Mouse (Mus musculus): Measurements from ENCODE around the gene Tmem8b.

The Tmem8b gene

DNA sequence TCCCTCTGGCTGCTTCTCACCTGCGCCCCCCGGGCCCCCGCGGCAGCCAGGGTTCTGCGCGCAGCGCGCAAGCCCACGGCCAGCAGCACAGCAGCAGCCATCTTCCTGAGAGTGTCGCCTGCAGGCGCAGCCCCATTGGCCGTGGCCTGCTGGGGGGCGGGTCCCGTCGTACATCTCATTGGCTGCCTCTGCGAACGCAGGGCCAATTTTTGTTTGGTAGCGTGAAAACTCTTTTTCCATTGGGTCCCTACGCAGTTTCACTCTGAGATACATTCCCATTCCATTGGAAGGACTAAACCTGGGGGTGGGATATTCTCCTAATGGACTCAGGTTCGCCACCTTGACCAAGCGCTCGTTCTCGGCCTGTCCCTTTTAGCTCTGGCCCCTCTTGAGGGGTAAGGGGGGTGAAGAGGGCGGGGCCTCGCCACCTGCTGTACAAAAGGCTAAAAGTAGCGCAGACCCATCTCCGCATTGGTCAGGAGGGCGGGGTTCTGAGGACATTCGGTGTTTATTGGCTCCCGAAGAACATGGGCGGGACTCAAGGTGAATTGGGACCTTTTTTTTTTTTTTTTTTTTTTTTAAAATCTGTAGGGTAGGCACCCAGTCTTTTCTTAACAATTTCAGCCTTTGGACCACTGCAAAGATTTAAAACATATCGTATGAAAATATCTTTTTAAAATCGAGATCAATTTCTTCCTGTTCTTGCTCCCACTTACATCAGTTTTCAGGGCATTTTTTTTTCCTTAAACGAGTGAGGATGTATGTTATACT lies 12.2 kb upstream of the Tmem8b start, which contains the start of gene Hint2:
Gene Hint2, minus strand, starts transcription at position 128 of the 771 bp plus-strand sequence.
- DNase-seq (ENCODE audit: low read depth, low spot score), result peak; percentile 96

DNA sequence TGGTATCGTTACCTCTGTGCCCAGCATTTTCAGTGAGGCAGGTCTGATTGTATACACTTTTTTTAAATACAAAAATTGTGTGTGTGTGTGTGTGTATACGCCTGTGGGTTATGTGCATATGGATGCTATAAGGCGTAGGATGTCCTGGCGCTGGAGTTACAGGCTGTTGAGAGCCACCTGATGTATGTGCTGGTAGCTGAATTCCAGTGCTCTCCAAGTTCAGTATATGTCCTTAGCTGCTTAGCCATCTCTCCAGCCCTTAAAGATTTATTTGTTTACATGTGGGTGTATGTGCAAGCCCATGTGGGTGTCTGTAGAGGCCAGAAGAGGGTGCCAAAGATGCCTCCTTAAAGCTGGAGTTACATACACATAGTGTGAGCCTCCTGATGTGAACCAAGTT lies 11.6 kb upstream of the Tmem8b start:
- peak; percentile 23 for DNase-seq (ENCODE audit: low read depth, low spot score)

DNA sequence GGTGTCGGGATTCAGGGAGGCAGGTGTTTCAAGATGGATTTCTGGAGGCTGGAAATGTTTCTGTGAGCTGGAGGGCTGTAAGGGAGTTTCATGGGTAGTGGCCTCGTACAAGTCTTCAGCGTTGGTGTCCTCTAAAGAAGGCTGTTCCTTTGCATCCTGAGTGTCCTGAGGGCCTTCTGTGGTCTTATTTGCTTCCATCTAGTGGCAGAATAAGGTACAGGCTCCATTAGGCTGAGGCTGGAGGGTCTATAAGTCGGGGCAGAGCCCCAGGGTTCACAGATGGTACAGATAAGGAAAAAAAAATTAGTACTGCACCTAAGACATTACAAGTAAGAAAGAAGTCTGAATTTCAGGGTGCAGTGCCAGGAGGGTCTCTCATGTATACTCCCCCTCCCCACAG lies 2.4 kb upstream of the Tmem8b start:
- DNase-seq (ENCODE audit: low read depth, low spot score), result peak; percentile 43

DNA sequence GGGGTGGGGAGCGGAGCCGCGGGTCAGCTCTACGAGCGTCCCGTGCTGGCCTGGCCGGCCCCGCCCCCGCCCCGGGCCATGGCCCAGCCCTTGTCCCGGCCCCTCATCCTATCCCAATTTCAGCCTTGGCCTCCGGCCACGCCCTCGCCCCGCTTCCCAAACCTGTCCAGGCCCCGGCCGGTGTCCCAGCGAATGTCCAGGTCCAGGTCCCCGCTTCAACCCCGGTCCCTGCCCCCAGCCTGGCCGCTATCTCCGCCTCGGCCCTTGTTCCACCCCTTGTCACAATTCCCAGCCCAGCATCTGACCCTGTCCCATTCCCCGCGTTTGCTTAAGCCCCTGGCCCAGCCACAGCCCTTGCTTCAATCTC lies 640 bp downstream of the Tmem8b start:
- no peak for DNase-seq (ENCODE audit: low read depth, low spot score)

DNA sequence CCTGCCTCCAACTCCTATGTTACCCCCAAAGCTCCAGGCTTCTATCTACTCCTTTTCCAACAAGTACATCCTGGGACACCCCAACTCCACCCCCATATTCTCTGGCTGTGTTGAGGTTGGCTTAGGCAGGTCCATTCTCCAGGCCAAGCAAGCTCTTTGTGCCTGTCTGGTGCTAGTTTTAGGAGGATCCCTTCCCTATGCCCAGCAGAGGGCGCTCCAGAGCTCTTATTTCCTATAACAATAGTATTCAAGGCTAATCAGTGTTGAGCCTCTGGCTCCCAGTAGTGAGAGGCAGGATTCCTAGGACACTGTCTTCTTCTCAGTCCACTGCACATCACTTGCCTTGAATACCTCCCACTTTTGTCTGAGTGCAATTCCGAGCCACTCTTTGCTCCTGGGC lies 3.3 kb downstream of the Tmem8b start:
- peak; percentile 89 for DNase-seq (ENCODE audit: low read depth, low spot score)

DNA sequence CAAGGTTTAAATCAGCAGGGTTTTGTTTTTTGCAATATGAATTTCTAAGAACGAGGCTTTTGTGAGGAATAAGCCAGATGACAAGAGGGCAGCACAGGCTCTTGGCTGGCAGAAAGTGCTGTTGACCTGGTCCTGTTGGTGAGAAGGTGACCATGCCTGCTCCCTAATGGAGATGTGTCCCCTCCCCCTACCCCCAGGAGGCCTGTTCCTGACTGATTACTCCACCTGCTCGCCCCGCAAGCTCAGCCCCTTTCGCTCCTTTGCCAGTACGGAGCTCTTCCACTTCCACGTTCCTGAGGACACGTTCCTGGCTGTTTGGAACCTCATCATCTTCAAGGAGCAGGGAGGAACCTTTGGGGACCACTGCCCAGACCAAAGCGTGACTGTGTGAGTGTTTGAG lies 4.9 kb downstream of the Tmem8b start:
- DNase-seq (ENCODE audit: low read depth, low spot score), result no peak

DNA sequence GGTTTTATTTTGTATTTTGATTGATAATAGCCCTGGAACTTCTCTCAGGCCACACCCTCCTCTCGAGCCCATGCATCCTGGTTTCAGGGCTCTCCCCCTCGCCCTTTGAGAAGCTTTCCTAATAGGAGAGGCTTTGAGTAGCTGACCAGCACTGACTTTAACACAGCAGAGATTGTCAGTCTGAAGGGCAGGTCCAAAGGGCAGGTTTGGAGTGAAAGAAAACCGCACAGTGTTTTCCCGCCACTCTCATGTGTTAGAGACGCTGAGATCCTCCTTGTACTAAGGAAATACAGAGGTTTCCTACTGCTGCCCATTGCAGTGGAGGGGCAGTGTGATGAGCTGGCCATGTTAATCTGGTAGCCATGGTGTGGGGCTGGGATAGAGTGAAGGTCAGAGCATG lies 6.2 kb downstream of the Tmem8b start:
- DNase-seq (ENCODE audit: low read depth, low spot score), result no peak

DNA sequence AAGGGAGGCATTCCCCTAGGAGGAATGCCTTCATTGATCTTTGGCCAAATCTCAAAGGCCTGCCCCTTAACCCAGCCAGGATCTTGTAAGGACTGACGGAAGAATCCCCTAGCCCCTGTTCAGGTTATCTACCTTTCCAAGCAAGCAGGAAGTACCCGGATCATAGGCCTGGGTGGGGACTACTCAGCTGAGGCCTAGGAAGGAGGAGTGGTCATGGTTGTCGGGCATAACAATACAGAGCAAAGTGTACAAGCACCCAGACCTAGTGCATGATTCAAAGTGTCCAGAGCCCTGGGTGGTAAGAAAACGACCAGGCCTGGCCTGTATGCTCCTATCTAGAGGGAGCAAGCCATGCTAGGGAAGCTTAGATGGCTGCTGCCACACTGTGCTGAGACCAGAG lies 6.8 kb downstream of the Tmem8b start:
- no peak for DNase-seq (ENCODE audit: low read depth, low spot score)

DNA sequence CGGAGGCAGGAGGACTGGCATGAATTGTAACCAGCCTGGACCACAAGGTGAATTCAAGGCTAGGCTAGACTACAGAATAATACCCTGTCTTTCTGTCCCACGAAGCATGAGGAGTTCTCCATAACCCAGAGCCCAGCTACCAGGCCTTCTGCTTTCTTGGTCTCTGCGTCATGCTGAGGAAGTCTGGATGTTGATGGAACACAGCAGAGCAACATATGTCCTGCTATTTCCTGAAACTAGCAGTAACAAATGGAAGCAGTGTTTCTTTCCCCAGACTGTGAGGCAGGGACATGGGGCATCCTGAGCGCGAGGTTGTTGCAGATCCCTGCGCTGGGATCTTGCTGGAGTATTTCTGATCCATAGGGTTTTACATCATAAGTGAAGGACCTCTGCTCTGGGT lies 9.8 kb downstream of the Tmem8b start:
- DNase-seq (ENCODE audit: low read depth, low spot score), result no peak

DNA sequence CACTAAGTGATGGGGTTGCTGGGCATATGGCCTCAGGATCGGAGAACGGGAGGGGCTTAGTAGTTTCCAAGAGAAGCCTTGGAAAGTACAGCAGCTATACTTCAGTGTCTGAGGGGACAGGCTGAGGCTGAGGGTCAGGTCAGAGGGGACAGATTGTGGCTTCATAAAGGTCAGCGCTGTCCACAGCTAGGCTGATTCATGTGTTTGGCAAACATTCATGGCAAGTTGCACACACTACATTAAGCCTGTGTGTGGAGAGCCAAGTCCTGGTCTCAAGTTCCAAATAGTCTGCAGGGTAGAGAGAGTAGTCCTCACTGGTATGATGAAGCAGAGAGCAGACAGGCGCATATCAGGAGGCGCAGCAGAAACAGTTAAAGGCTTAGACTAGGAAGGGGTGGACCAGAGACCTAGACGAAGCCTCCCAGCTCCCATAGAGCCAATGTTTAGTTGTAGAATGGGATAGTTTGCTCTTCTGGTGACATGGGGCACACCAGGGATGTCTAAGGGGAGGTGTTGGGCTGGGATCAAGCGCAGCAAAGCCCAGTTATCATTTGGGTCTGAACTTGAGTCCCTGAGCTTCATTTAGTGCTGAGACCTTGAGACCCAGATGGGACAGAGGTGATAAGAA lies 10.8 kb downstream of the Tmem8b start:
- no peak for DNase-seq (ENCODE audit: low read depth, low spot score)

DNA sequence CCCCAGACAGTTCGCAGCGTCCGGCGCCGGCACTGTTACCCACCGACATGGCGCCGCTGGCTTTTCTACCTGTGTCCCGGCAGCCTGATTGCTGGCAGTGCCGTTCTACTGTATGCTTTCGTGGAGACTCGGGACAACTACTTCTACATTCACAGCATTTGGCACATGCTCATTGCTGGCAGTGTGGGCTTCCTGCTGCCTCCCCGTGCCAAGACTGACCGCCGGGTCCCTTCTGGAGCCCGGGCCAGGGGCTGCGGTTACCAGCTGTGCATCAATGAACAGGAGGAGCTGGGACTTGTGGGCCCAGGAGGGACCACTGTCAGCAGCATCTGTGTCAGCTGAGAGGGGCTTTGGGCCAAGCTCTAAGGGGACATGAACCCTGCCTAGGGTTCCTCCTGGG lies 21.2 kb downstream of the Tmem8b start:
- DNase-seq (ENCODE audit: low read depth, low spot score), result no peak

DNA sequence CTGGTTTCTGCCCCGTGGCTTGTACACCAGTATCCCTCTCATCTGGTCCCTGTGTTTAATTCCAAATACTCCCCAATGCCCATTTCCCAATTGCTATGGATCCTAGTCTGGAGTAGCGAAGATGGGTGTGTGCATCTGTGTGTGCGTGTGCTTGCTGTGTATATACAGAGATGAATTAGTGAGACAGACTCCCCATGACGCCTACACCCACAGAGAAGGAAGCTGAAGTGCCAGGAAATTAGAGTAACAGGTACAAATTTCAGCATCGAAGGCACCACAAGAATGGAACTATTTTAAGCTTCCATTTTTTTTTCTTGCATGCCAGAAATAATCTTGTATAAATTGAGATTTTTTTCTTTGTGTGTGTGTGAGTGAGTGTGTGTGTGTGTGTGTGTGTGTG lies 22.3 kb downstream of the Tmem8b start:
- no peak for DNase-seq (ENCODE audit: low read depth, low spot score)

DNA sequence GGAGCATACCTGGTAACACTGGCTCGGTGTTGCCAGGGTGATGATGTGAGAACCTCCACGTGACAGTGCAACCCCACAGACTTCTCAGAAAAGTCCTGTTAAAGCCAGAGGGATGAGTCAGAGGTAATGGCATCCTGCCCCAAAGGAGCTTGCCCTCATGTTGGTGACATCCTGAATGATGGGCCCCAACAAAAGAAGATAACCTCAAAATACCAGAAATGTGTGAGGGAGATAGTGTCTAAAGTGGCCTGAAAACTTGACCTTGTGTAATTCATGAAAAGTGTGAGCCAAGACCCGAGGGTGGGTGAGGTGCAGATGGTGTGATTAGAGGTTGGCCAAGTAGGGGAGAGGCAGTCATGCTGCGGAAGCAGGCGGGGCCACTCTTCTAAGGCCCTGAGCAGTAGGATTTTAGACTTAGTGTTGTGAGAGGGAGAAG lies 25.1 kb downstream of the Tmem8b start:
- no peak for DNase-seq (ENCODE audit: low read depth, low spot score)

DNA sequence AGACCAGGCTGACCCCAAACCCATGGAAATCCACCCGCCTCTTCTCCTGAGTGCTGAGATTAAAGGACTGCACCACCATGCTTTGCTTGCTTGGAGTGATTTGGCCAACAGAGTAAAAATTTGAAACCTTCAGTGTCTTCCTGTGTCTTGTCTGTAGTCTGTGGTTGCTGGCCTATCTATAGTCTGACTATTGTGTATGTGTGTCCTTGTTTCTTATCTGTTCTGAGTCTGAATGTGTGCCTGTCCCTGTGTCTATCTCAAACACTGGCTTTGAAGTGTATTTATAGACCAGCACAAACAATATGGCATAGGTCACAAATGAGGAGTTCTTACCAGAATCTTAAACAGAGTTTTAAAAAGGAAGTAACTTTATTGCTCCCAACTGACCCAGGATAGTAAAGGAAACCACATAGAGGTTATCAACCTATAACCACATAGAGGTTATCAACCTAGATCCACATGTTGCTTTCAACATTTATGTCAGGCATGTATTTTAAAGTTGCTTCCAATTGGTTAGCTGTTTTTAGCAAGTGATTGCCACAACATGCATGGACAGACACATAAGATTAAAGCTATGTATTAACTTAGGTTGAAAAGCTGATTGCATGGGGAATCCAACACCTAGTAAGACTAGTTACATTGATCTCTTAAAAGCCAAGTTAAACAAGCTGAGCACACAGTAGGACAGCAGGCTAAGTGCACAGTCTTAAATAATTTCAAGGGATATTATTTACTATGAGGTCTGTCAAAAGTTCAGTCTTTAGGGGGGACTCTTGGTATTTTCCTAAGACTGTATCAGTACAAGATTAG lies 25.9 kb downstream of the Tmem8b start:
- DNase-seq (ENCODE audit: low read depth, low spot score), result no peak

DNA sequence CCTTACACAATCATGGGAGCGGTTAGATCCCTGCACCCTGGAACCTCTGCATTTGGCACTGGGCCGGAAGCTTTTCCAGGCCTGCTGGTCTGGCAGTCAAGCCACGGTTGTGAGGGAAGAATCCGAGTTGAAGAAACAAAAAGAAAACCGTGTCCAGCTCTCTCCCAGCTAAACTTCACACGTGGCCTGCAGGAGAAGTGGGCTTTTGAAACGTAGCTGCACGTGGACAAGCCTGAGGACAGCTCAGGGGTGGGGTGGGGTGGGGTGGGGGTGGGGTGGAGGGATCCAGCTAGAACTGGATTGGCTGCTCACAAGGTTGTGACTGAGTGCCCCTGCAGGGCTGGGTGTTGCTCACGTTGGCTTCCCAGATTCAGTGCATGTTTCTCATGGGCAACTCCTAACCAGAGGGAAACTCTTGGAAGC lies 26.5 kb downstream of the Tmem8b start:
- no peak for DNase-seq (ENCODE audit: low read depth, low spot score)

DNA sequence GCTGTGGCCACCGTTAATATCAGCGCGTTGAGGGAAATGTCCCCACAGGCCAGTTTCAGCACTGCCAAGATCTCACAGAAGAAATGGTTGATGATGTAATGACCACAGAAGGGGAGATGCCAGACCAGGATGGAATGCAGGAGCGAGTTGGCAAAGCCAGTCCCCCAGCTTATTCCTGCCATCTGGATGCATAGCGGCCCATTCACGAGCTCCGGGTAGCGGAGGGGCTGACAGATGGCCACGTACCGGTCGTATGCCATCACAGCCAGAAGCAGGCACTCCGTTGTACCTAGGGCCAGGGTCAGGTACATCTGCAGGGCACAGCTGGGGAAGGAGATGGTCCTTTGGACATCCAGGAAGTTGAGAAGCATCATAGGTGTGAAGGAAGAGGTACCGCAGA lies 27.8 kb downstream of the Tmem8b start:
- DNase-seq (ENCODE audit: low read depth, low spot score), result no peak

DNA sequence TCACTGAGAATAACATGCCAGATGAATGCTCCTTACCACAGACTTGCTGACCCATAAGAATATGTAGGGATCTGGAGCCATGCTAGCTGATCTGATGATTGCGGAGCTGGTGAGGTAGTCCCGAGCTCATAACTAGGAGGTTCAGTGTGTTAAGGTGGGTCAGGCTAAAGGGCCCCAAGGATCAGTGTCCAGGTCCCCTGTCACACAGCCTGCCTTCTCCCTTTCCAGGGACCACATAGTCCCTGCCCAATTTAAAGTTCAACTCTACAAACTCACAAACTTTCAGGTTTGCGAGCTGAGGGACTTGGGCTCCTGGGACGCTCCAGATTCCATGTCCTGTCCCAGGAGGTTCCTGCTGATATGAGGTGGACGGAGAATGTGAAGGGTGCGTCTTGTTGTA lies 31.9 kb downstream of the Tmem8b start, which contains the start of gene Olfr70:
Gene Olfr70, minus strand, starts transcription at position 101 of the 400 bp plus-strand sequence.
- no peak for DNase-seq (ENCODE audit: low read depth, low spot score)

DNA sequence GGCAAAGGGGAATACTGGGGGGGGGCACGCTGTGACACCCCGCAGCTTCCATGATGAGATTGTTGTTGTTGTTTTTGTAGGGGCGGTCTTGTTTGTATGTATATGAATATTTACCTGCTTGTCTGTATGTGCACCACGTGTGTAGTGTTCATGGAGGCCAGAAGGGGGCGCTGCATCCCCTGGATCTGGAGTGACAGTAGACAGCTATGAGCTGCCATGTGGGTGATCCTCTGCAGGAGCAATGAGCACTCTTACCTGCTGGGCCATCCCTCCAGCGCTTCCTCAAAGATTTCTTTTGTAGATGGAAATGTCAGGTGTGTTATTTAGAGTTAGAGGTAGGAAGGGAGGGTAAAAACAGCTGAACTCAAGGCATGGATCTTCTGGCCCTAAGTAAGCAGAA lies 34.7 kb downstream of the Tmem8b start:
- DNase-seq (ENCODE audit: low read depth, low spot score), result peak; percentile 21

DNA sequence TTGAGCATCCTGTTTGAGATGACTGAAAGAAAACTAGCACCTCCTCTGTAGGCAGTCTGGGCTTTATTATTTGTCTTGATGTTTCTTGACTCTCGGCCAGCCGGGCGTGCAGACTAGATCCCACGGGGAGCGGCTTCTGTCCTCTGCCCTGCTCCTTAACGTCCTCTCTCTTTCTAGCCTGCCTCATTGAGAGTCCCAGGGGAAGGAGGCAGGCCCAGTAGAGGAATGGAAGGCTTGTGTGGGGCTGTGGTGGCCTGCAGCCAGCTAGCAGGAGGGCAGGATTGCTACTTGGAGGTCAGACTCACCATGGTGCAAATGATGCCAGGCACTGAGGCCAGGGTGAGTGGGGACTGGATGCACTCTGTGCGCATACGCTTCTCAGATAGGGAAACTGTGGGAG lies 35.1 kb downstream of the Tmem8b start:
- no peak for DNase-seq (ENCODE audit: low read depth, low spot score)

DNA sequence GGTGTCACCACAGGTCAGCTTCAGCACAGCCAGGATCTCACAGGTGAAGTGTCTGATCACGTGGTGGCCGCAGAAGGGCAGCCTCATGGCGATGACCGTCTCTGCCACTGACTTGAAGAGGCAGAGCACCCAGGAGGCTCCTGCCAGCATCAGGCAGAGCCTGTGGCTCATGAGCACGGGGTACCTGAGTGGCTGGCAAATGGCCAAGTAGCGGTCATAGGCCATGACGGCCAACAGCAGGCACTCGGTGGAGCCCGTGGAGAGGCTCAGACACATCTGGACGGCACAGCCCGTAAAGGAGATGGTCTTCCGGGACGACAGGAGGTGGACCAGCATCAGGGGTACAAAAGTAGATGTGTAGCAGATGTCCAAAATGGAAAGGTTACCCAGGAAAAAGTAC lies 37.2 kb downstream of the Tmem8b start:
- DNase-seq (ENCODE audit: low read depth, low spot score), result no peak

DNA sequence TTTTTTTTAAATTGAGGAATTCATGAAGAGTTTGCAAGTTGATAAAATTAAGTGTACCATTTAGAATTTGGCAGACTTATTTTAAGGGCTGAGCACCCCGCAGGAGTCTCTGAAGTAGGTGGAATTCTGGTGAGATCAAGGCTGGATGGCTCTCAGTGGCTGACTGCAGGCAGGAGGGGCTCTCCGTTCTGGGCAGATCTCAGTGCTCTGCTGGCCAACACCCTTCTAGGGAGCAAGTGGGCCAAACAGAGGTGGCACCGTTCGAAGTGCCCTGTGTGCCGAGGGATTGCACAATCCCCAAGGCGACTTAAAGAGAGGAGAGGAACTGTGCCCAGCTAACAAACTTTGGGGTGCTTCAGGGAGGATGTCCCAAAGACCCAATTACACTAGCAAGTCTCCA lies 41.1 kb downstream of the Tmem8b start, which contains the start of gene Olfr71:
Gene Olfr71, minus strand, starts transcription at position 387 of the 400 bp plus-strand sequence.
- no peak for DNase-seq (ENCODE audit: low read depth, low spot score)

DNA sequence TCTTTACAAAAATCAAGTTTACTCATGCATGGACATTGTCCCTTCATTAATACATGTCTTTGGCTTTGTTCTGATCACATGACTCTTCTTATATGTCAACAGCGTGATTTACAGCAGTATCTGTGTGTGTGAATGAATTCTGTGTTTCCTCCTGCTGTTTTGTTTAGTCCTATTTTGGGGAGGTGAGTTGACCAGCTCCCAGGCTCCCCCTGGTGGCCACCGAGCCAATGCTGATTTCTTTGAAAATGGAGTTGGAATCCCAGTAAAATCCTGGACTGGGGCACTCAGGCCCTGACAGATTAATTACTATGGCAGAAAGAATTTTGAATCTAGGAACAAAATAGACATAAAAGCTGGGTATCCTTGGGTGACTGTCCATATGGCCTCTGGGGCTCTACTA lies 43.0 kb downstream of the Tmem8b start:
- DNase-seq (ENCODE audit: low read depth, low spot score), result peak; percentile 83

All from CD4-positive, CD25-positive, alpha-beta regulatory T cell, adult 2 months (primary cell).